In genomic region chr14:94522007-94522406, GRCm38 (mm10) we compare ENCODE assay signal across 28 mouse cellular contexts.
A peak's percentile ranks its signal among the peaks of the same experiment; 100 is the strongest.
DNase-seq lines count a peak whose midpoint lies in the region; ATAC-seq and TF ChIP-seq lines count a peak whose summit lies in the region.
"Had no signal": no experiment of that assay in that cellular context is flagged by ENCODE, and none has a peak within 500 bp of the region (broad histone marks: within the 10 kb centered on the region; RNA-seq: fewer than 3 reads in every experiment).

No protein-coding gene starts in this region.

- H3K36me3 ChIP-seq in kidney, postnatal 0 days (ENCODE audit: insufficient read depth, low read length): no peaks in the 10 kb centered on the region
- H3K36me3 ChIP-seq in midbrain, embryonic 14.5 days (ENCODE audit: control insufficient read depth, insufficient read depth, low read length): no peaks in the 10 kb centered on the region
- H3K36me3 ChIP-seq in midbrain, embryonic 10.5 days: no peaks in the 10 kb centered on the region
- no peaks in the 10 kb centered on the region for H3K36me3 ChIP-seq in limb, embryonic 14.5 days (ENCODE audit: control insufficient read depth, insufficient read depth, low read length)
- H3K36me3 ChIP-seq: embryonic facial prominence, embryonic 13.5 days; hindbrain, embryonic 10.5 days; hindbrain, embryonic 15.5 days; midbrain, embryonic 12.5 days had no signal

- WGBS in kidney, postnatal 0 days: 29% methylated on average over 2 of the region's 2 CpGs
- 48% methylated on average over 2 of the region's 2 CpGs for WGBS in midbrain, embryonic 14.5 days
- WGBS in midbrain, embryonic 10.5 days: 62% methylated on average over 2 of the region's 2 CpGs
- WGBS in limb, embryonic 14.5 days: 30% methylated on average over 2 of the region's 2 CpGs

- H3K27ac ChIP-seq in kidney, postnatal 0 days: no peak overlapping the region
- no peak overlapping the region for H3K27ac ChIP-seq in midbrain, embryonic 14.5 days (replicated peaks; ENCODE audit: low read depth, low read length)
- H3K27ac ChIP-seq in midbrain, embryonic 10.5 days (replicated peaks): no peak overlapping the region
- no peak overlapping the region for H3K27ac ChIP-seq in limb, embryonic 14.5 days (replicated peaks; ENCODE audit: low read depth, low read length)
- H3K27ac ChIP-seq: embryonic facial prominence, embryonic 13.5 days; hindbrain, embryonic 10.5 days; hindbrain, embryonic 15.5 days; layer of hippocampus, adult 2 months; liver, embryonic 14.5 days; midbrain, embryonic 12.5 days had no signal

- H3K4me3 ChIP-seq in kidney, postnatal 0 days (replicated peaks; ENCODE audit: low read depth, low read length): no peak overlapping the region
- no peak overlapping the region for H3K4me3 ChIP-seq in midbrain, embryonic 14.5 days (replicated peaks; ENCODE audit: low read depth, low read length)
- H3K4me3 ChIP-seq in midbrain, embryonic 10.5 days: no peak overlapping the region
- H3K4me3 ChIP-seq in limb, embryonic 14.5 days (replicated peaks; ENCODE audit: low read length): no peak overlapping the region
- H3K4me3 ChIP-seq: embryonic facial prominence, embryonic 13.5 days; erythroblast, embryonic 14.5 days; hindbrain, embryonic 10.5 days; hindbrain, embryonic 15.5 days; layer of hippocampus, adult 2 months; midbrain, embryonic 12.5 days; myocyte had no signal

- TF ChIP-seq POLR2A in limb, embryonic 14.5 days (IDR thresholded peaks at IDR 0.05; ENCODE audit: borderline replicate concordance, extremely low read depth, insufficient read depth, insufficient read length): no peak

- DNase-seq in kidney, postnatal 0 days (ENCODE audit: low spot score): peak; percentile 44
- DNase-seq in kidney, adult 8-10 months: no peak
- DNase-seq in midbrain, embryonic 14.5 days: peak; percentile 14
- no peak for DNase-seq in midbrain, embryonic 10.5 days (ENCODE audit: low spot score)
- peak; percentile 29 for DNase-seq in forelimb bud, embryonic 11.5 days (ENCODE audit: low read depth, low spot score)
- peak; percentile 64 for DNase-seq in limb, embryonic 14.5 days (ENCODE audit: low spot score)
- DNase-seq in left cerebral cortex, adult 18-20 months (ENCODE audit: low spot score in 2 of 2): no peak
- DNase-seq: adrenal gland, adult 2 months; adrenal gland, postnatal 36 days; B cell, adult 2 months; cerebellum, adult 8-10 months; cerebellum, postnatal 25 days; gastrocnemius, postnatal 14 days; heart, postnatal 14 days; kidney, adult 18-20 months; kidney, postnatal 25 days; liver; thymus, postnatal 4 days had no signal

- H3K27me3 ChIP-seq in kidney, postnatal 0 days (ENCODE audit: insufficient read depth, low read length): no peaks in the 10 kb centered on the region
- H3K27me3 ChIP-seq in midbrain, embryonic 14.5 days (ENCODE audit: control insufficient read depth, insufficient read depth, low read length): no peaks in the 10 kb centered on the region
- no peaks in the 10 kb centered on the region for H3K27me3 ChIP-seq in midbrain, embryonic 10.5 days (ENCODE audit: low read depth, poor library complexity, severe bottlenecking)
- no peaks in the 10 kb centered on the region for H3K27me3 ChIP-seq in limb, embryonic 14.5 days (ENCODE audit: control insufficient read depth, insufficient read depth, low read length)
- H3K27me3 ChIP-seq: embryonic facial prominence, embryonic 13.5 days; hindbrain, embryonic 15.5 days; midbrain, embryonic 12.5 days had no signal

- no peak for ATAC-seq in kidney, postnatal 0 days (replicated peaks; ENCODE audit: low FRiP score, low read depth)
- ATAC-seq in midbrain, embryonic 14.5 days (ENCODE audit: low FRiP score, low TSS enrichment): no peak
- no peak for ATAC-seq in limb, embryonic 14.5 days (ENCODE audit: low FRiP score, low read depth)
- ATAC-seq: forebrain, embryonic 16.5 days; lung, postnatal 0 days had no signal

- H3K9me3 ChIP-seq in kidney, postnatal 0 days (replicated peaks; ENCODE audit: low read length): no peaks in the 10 kb centered on the region
- no peaks in the 10 kb centered on the region for H3K9me3 ChIP-seq in midbrain, embryonic 14.5 days (ENCODE audit: control insufficient read depth, low read length)
- H3K9me3 ChIP-seq in midbrain, embryonic 10.5 days (replicated peaks): no peaks in the 10 kb centered on the region
- H3K9me3 ChIP-seq in limb, embryonic 14.5 days (ENCODE audit: control insufficient read depth, low read length): no peaks in the 10 kb centered on the region
- H3K9me3 ChIP-seq: embryonic facial prominence, embryonic 13.5 days; hindbrain, embryonic 10.5 days; hindbrain, embryonic 15.5 days; midbrain, embryonic 12.5 days had no signal

- no peak overlapping the region for H3K9ac ChIP-seq in kidney, postnatal 0 days (ENCODE audit: low read depth, low read length)
- H3K9ac ChIP-seq in midbrain, embryonic 14.5 days (replicated peaks; ENCODE audit: low read length): no peak overlapping the region
- H3K9ac ChIP-seq in limb, embryonic 14.5 days (ENCODE audit: low read depth, low read length, severe bottlenecking): no peak overlapping the region
- H3K9ac ChIP-seq: embryonic facial prominence, embryonic 13.5 days; hindbrain, embryonic 15.5 days; liver, embryonic 14.5 days; midbrain, embryonic 12.5 days had no signal

- no peaks in the 10 kb centered on the region; the same call in 1 of the 2 replicates for H3K4me1 ChIP-seq in kidney, postnatal 0 days (replicated peaks; ENCODE audit: insufficient read depth, low read length)
- no peaks in the 10 kb centered on the region for H3K4me1 ChIP-seq in midbrain, embryonic 14.5 days (ENCODE audit: control insufficient read depth, insufficient read depth, low read length)
- H3K4me1 ChIP-seq in midbrain, embryonic 10.5 days: peaks cover 11% of the 10 kb centered on the region; the same call in 1 of the 2 replicates
- no peaks in the 10 kb centered on the region for H3K4me1 ChIP-seq in limb, embryonic 14.5 days (ENCODE audit: control insufficient read depth, insufficient read depth, low read length)
- H3K4me1 ChIP-seq: embryonic facial prominence, embryonic 13.5 days; hindbrain, embryonic 15.5 days; midbrain, embryonic 12.5 days had no signal

- H3K4me2 ChIP-seq in kidney, postnatal 0 days (ENCODE audit: low read length): no peak overlapping the region
- H3K4me2 ChIP-seq in midbrain, embryonic 14.5 days (ENCODE audit: low read length): no peak overlapping the region
- no peak overlapping the region for H3K4me2 ChIP-seq in limb, embryonic 14.5 days (replicated peaks; ENCODE audit: low read depth, low read length, severe bottlenecking)
- H3K4me2 ChIP-seq: embryonic facial prominence, embryonic 13.5 days; hindbrain, embryonic 15.5 days; midbrain, embryonic 12.5 days had no signal

- no peak for TF ChIP-seq CTCF in kidney, postnatal 0 days (IDR thresholded peaks at IDR 0.05; ENCODE audit: low read depth)

Comparison
In these comparisons a context has a peak if more than half of its experiments do, and no peak if none do; other contexts are left out.
1. DNase-seq: peak in kidney, postnatal 0 days (single experiment), midbrain, embryonic 14.5 days (single experiment), forelimb bud, embryonic 11.5 days (single experiment) and limb, embryonic 14.5 days (single experiment); none in kidney, adult 8-10 months (0 of 2), midbrain, embryonic 10.5 days (single experiment) and left cerebral cortex, adult 18-20 months (0 of 2).